Mouse (Mus musculus): ENCODE measurements at regions not wholly inside any gene's neighbourhood (a gene's known extent, or its start where the extent isn't known, plus 50 kb on each side); places are given as distances from the start of the nearest gene placed in this dataset.

DNA sequence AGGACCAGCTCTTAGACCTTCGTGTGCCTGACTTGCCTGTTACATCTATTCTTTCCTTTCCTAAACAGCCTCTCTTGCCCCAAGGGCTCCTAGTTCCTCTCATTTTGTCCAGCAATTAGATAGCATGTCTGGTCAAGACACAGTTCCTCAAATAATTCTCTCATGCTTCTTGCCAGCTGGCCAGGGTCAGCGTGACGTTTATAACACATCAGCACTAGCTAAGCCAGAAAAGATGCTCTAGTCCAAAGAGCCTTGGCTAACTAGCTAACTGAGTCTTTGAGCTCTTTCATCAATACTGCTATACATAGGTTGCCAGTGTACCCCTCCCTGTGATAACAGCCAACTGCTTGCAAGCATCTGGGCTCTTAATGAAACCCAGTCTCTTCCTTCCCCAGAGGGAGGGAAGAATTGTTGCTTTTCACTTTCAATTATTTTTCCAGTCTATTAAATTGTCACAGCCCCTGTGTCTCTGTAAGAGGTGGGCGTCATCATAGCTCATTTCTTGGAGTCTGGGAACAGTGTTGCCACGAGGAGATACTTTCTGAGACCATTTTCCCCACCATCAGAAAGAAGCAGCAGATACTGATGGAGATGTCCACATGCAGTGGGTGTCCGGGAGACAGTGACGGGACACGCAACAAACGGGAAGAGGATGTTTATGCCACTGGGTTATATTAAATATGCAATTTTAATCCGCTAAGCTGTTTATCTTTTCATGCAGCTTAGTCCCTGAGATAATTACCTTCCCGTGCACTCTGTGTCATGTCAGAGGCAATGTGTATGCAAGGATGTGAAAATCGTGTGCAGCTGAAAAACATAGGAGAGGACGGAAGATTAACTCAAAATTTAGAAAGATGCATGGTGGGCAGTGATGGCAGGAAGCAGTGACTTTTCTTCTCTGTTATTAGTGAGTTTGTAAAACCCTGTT, 250.1 kb upstream of the Nmur2 start:
- no peak for DNase-seq (ENCODE audit: low spot score)

DNA sequence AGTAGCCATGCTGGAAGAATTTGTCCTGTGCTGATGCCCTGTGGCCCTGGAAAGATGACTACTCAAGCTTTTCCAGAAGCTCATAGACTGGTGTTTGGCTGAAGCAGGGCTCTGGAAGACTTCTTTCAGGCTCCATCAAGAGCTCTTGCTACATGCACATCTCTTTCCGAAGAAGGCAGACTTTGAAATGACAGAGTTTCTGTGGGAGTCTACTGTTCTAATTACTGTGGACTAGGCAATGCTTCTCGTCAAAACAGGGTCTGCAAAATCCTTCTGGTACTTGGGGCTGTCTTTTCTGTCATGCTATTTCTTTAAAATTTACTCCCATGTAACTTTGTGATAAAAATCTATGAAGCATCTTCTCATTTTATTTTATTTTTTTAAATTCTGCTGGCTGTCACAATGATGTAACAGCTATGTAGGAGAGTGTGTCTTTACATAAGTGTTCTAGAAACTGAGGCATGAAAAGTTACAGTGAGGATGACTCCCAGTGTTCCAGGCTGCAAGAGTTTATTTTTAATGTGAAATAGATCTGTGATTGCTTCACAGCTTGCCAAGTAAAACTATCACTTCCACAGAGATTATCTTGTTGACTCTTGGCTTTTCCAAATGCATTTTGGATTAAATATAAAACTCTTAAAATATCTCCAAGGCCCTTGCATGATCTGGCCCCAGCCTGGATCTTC, 244.9 kb upstream of the Nmur2 start:
- DNase-seq (ENCODE audit: low spot score), result no peak

DNA sequence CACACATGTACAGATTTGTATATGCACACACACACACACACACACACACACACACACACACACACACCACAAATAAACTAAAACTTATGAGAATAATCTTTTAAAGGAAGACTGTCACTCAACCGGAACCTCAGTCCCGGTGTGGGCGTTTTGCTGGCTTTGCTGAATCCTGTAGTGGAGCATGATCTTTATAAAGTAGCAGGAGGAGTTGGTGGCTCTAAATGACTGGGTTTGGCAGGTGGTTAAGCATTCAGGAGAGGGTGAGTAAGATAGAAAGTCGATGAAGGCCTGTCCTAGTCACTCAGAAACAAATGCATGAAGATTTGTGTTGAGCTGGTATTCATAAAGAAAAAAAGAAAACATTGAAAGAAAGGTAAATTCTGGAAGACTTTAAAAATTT, 240.4 kb upstream of the Nmur2 start:
- DNase-seq (ENCODE audit: low spot score), result no peak

DNA sequence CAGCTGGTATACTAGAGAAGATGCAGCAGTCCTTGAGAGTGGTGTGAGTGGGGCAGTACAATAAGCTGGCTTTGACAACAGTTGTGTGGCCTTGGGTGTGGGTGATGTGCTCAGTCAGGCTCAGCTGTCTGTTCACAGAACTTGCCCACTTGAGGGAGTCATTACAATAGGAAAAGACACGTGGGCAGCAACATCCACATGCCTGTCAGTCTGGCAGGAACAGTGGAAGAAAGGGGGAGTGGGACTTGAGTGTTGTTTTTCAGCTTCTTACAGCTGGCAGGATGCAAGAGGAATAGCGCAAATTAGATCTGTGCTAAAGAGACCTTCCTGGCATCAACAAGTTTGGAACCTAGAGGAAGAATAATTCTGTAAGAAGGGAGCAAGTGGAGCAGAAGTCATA, 239.4 kb upstream of the Nmur2 start:
- no peak for DNase-seq (ENCODE audit: low spot score)

DNA sequence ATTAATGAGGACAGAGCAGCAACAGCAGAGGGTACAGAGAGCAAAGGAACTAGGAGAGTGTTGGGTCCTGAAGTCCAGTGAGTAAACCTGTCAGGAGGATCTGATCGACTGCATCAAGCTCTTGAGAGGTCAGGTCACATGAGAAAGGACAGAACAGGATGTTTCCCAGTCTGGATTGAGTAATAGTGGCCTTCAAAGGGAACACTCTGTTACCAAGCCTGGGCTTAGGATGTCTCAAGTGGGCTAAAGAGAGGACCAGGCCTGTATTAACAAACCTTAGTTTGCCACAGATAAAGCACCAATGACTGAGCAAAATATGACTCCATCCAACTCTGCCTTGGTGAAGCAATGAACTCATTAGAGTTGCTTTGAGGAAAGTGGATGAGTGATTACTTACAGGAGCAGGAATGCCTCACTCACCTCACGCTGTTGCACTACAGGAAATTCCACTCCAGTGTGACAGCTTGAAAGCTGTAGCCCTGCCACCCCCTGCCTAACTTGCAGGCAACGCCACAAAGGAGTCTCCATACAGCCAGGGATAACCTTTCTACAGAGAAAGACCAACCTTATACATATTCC, 229.2 kb upstream of the Nmur2 start:
- no peak for DNase-seq (ENCODE audit: low spot score)

DNA sequence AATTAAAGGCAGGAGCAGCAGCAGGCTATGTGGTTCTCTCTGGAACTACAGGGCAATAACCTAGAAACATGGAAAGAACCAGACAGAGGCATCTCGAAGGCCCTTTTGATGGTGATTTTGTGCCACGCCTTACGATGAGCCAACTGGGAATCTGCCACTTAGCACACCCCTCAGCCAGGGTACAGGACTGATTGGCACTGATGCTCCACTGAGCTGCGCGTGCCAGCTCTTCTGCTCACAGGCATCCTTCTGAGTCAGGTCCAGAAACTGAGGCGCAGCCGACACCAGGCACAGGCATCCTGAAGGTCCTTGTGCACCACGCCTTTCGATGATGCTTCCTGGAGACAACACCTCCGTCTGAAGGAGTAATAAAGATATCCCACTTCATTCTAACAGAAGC, 221.9 kb upstream of the Nmur2 start:
- no peak for DNase-seq (ENCODE audit: low spot score)

DNA sequence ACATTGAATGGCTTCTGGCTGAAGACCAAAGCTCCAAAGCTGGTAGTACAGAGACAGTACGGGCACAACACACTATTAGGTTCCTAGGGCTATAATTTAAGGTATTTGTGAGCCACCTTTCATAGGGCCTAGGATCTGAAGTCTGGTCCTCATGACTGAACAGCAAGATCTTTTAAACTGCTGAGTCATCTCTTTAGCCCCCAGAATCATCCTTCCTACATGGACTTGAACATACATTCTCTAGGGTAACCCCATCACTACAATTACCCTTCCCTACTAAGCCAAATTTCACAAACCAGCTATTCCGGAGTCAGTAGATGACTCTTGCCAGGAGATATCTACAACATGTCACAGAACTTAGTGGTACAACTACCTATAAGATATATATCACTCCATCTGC, 215.5 kb upstream of the Nmur2 start:
- no peak for DNase-seq (ENCODE audit: low spot score)

DNA sequence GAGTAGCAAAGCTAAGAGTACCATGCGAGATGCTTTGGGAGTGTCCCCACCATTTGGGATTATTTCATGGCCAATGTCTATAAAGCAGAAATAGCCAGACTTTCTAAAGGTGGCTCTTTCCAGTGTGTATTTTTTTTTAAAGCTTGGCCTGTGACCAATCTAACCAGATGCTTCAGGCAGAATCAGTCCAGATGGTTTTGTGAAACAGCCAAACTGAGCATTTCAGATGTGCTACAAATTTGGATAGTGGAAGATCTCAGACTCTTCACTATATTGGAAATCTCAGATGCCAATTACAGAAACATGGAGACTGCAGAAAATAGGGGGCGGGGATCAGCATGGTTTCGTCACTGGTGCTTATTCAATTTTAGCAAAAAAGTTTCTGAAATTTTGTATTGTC, 213.6 kb upstream of the Nmur2 start:
- DNase-seq (ENCODE audit: low spot score), result no peak

DNA sequence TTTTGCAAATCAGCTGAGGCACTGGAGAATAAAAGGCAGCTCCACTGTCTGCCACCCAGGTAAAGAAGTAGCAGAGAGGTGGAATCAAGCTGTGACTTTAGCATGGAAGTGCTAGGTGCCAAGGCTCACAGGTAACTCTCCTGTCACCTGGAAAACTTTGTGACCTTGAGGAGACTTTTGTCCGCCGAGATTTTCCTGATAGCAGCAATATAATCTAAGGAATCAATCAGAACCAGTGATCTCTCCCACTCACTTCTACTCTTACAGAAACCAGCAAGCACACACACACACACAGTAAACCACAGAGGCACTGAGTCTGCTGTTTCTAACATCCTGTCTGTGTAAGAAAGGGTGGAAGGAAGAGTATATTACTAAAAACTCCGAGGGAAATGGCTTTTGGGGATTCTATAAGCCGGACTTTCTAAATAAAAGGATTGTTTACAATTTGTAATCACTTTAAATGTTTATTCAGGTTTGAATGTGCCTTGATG, 206.6 kb upstream of the Nmur2 start:
- DNase-seq (ENCODE audit: low spot score), result no peak

DNA sequence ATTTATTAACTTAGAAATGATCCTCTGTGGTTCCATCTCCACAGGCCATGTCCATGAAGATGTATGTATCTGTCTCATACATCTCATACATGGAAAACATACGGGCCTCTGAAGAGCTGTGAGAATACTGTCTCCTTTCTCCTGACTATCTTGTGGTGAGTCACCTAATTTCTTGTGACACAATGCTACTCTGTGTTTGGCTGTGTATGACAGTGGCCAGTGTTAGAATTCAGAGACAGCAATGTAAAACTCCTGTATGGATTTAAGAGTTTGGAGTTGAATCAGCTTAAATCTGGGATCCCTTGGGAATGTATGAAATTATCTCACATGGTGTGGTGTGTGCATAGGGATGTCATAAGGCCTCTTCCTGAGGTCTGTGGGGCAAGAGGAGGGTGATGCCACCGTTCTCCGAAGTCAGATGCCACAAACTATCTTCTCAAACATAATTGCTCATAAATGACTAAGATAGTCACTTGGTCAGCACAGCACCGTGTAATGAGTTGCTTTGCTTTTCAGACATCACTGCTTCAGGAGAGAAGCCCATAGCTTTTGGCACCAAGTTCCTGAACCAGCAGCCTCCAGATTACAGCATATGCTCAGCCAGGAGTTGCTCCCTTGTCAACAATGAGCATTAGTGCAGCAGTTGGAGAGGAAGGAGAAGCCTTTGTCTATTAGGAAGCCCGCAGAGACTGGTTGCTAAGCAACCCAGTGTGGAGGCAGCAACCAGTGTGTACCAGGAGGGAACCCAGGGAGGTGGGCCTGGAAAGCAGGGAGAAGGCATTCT, 205.9 kb upstream of the Nmur2 start:
- no peak for DNase-seq (ENCODE audit: low spot score)

DNA sequence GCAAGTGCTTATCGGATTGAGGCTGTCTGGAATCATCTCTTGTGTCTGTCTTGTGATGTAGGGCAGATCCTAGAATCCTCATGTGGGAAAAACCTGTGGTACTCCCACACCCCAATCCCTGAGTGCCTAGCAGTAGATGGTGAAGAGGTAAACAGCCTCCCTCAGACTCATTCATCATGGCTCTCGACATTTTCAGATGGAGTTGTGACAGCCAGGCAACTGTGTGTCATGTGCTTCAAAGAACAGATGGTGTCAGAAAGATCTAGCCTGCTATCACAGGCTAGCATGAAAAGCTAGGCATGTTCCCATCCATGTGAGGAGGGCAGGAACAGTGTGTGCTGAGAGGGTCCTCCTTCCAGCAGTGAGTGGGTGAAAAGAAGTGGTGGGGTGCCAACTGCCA, 204.1 kb upstream of the Nmur2 start:
- no peak for DNase-seq (ENCODE audit: low spot score)

DNA sequence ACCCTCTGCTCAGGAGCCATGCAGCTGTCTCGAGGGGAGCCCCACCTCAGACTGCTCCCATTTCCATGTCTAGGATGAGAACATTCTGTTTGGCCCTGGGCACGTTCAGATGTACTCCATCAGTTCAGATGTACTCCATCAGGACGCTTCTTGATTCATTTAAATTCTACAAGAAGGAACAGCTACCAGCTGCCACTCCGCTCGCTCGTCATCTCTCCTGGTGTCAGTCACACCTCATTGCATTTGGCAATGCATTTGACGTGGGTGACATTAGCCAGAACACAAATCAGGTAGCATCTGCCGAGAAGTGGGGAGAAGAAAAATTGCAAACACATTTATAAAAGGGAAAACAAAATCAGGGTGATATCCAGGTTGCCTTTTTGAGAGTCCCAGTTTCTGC, 202.6 kb upstream of the Nmur2 start:
- DNase-seq (ENCODE audit: low spot score), result no peak

DNA sequence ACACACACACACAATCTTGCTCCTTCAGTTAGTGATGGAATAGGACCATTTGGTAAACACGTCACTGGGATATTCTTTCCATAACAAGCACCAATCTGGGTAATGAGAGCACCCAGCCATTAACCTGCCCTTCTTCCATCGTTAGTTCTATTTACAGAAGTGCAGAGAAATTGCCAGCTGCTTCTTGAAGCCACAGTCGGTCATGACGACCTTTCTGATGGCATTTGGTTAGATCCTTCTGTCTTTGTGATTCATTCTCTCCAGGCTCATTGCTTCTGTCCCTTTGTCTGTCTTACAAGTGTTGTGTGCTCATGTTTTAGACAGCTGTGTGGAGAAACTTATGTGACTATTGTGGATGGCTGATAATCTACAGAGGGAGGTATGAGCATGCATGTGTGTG, 197.9 kb upstream of the Nmur2 start:
- no peak for DNase-seq (ENCODE audit: low spot score)

DNA sequence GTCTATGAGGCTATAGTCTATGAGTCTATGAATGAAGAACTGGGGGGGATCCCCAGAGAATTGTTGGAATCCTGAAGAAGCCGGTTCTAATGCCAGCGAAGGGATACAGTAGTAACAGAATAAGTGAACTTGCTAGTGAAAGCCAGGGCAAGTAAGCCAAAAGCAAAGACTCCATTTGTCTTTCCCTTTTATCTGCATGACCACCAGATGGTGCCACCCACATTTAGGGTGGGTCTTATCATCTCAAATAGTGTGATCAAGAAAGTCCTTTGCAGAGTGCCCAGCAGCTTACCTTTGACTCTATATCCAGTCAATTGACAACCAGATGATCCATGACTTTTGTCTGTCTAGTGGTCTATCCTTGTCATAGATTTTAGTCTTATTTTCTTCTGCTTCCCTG, 184.2 kb upstream of the Nmur2 start:
- no peak for DNase-seq (ENCODE audit: low spot score)

DNA sequence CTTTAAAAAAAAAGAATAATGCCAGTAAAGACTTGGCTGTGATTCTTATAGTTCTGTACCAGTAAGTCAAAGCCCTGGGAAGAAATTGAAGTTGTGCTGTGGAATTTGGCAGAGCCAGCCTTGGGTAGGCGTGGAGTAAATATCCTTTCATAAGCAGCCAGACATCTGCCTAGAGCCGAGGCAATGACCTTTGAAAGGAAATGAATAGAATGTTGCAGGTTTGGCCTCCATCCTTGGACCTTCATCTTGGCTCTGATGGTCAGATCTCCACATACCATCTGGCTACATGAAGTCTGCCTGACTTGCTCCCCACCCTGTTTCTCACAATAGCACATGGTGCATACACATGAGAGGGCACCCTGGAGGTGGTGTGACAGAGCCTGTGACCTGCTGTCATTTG, 174.9 kb upstream of the Nmur2 start:
- DNase-seq (ENCODE audit: low spot score), result no peak

DNA sequence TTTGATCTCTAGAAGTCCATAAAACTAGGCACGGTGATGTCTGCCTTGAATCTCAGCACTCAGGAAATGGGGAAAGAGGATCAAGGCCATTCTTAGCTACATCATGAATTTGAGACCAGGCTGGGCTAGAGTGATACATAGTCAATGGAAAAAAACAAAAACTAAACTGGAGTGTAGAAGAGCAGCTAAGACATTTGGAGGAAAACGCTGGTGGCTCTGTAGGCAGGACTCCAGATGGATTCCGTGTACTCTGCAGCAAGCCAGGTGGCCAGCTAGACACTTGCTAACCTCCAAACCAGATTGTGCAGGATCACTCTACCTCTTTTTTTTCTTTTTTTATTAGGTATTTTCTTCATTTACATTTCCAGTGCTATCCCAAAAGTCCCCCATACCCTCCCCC, 161.0 kb upstream of the Nmur2 start:
- no peak for DNase-seq (ENCODE audit: low spot score)

DNA sequence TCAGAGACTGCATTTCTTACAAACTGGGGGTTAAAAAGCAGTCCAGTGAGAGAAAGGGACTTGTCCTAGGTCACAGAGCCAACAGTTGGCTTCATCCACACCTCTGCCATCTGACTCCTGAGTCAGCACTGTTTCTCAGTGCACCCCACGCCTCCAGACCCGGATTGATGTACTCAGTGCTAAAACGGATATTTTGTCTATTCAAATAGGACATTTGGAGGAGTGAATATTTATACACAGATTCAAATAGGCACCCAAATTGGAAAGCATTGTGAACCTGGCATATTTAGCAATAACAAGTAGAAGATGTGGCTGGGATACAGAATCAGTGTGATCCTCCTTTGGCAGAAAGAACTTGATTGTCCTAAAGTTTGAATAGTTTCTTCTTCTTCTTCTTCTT, 154.5 kb upstream of the Nmur2 start:
- DNase-seq (ENCODE audit: low spot score), result no peak

DNA sequence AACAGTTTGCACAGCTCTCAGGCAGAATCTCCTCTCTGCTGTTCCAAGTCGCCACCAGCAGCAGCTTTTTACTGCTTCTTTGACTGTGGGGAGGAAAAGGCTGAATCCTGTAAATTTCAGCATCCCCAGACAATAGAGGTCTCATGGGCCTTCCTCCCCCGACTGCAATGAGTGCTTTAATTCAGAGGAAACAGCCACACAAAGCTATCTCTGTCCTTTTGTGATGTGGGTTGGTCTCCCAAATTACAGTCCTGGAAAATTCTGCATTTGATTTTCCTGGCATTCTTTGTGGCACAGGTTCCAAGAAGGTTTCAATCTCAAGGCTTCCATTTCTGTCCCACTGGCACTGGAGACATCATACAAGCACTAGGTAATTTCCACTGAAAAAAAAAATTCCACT, 152.6 kb upstream of the Nmur2 start:
- no peak for DNase-seq (ENCODE audit: low spot score)

DNA sequence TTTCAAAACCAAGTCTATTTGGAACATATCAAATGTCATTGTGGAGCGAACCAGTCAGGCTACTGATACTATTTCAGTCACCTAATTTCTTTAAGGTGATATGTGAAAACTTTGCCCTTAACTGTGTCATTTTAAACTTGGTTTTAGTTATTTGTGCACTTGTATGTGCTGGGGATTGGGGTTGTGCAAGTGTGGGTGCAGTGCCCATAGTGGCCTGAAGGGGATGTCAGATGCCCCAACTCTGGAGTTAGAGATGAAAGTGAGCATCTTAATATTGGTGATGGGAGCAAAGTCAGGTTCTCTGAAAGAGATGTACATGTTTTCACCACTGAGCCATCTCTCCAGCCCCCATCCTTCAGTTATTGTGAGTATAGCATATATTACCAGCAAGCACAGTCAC, 133.1 kb upstream of the Nmur2 start:
- no peak for DNase-seq (ENCODE audit: low spot score)

DNA sequence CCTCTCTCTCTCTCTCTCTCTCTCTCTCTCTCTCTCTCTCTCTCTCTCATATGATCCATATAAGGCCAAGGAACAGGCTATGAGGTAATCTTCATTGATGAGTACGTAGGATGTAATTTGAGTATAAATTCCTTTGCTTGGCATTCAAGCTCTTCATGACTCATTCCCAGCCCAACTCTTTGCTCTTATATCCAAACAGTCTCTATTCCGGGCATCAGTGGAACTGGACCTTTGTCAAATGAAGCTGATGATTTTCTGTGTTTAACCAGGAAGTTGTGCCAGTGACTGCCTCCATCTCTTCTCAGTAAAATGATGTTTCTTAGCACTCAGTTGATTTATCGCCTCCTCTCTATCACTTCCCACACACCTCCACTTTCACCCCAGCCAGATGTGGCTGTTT, 132.4 kb upstream of the Nmur2 start:
- DNase-seq (ENCODE audit: low spot score), result no peak

DNA sequence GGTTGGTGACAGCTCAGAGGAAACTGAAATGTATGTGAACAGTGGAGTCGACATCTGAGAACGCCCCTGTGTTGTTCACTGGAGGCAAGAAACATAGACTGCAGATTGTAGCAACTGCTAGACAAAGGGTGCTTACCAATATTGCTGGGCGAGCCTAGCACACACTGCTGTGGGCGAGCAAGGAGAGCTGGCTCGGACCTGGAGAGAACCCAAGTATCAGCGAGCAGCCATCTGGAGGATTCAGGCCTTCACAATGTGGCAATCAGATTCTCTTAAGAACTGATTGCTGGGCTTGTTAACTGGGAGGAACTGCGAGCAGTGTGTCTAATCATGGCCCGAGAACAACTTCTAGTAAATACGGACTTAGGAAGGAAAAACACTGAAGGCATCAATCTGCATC, 128.8 kb upstream of the Nmur2 start:
- DNase-seq (ENCODE audit: low spot score), result no peak

DNA sequence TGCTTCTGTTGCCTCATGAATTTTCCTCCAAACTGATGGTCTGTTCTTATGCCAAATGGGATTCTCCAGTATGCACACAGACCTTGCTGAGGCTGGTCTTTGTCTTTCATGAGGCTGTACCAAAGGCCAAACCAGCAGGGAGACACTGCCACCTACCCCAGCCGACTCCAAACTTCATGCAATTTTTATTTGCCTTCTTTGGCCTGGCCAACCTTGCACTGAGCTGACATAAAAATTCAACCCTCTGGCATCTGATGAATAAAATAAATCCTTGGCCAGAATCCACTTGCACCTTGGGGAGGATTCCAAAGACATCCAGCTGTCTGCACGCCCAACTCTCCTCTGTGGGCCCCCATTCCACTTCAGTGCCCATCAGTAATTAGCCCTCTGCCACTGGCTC, 126.0 kb upstream of the Nmur2 start:
- no peak for DNase-seq (ENCODE audit: low spot score)

All from ovary, adult 18-20 months (tissue).